Mouse (Mus musculus) forebrain, embryonic 16.5 days (tissue): ENCODE data around the gene Ube4a. TPM values are rescaled to one million over a fixed set of nuclear protein-coding genes. Genes with fewer than 3 reads are reported as not detected.

ENCODE experiments used
- polyA plus RNA-seq: library from polyadenylated mRNA; unstranded; fragments of >200 nt; fragmentation: Nextera tagmentation; extraction: Ambion mirVana; gene quantifications from 2 replicates; pipeline ENCODE4 v1.2.1, GENCODE M21; 2015

The Ube4a gene
- polyA plus RNA-seq, 1 experiment from 2014 or later, result 38.5 TPM

Other genes starting within 250 kb of the Ube4a start
- gene Phldb1, start 230.4 kb downstream of the Ube4a start, polyA plus RNA-seq, result 45.0 and 53.6 TPM in 2 replicates
- 150 and 161 TPM in 2 replicates for gene Arcn1, start 197.8 kb downstream of the Ube4a start, polyA plus RNA-seq
- gene Ift46, start 197.7 kb downstream of the Ube4a start, polyA plus RNA-seq, result 184 and 187 TPM in 2 replicates
- 7.0 and 10.3 TPM in 2 replicates for gene Tmem25, start 166.3 kb downstream of the Ube4a start, polyA plus RNA-seq
- 0.41 TPM in 1 of 2 replicates, not detected in the other for gene Ttc36, start 162.5 kb downstream of the Ube4a start, polyA plus RNA-seq
- 22.2 and 24.3 TPM in 2 replicates for gene Kmt2a, start 84.3 kb downstream of the Ube4a start, polyA plus RNA-seq
- 638 and 661 TPM in 2 replicates for gene Atp5l, start 44.9 kb downstream of the Ube4a start, polyA plus RNA-seq
- not detected in 2 replicates for gene Cd3g, start 14.8 kb upstream of the Ube4a start, polyA plus RNA-seq
- not detected in 2 replicates for gene Cd3d, start 16.2 kb upstream of the Ube4a start, polyA plus RNA-seq
- gene Cd3e, start 44.0 kb upstream of the Ube4a start, polyA plus RNA-seq, result not detected in 2 replicates
- 0.38 and 0.96 TPM in 2 replicates for gene Mpzl2, start 74.2 kb upstream of the Ube4a start, polyA plus RNA-seq
- 1.0 and 1.2 TPM in 2 replicates for gene Mpzl3, start 89.6 kb upstream of the Ube4a start, polyA plus RNA-seq
- gene Jaml, start 113.6 kb upstream of the Ube4a start, polyA plus RNA-seq, result 0.34 and 0.61 TPM in 2 replicates
- 5.7 and 6.9 TPM in 2 replicates for gene Scn2b, start 152.2 kb upstream of the Ube4a start, polyA plus RNA-seq
- 0.24 and 0.27 TPM in 2 replicates for gene Scn4b, start 172.8 kb upstream of the Ube4a start, polyA plus RNA-seq
- 0.14 and 0.38 TPM in 2 replicates for gene BC049352, start 216.4 kb upstream of the Ube4a start, polyA plus RNA-seq
- not detected in 2 replicates for gene Tmprss4, start 238.5 kb upstream of the Ube4a start, polyA plus RNA-seq